Mouse (Mus musculus): ENCODE measurements around the gene Ncor2. TPM values are rescaled to one million over a fixed set of nuclear protein-coding genes. Genes with fewer than 3 reads are reported as not detected.

The Ncor2 gene
- polyA plus RNA-seq, 1 experiment from 2014 or later = 17.8 TPM

DNA sequence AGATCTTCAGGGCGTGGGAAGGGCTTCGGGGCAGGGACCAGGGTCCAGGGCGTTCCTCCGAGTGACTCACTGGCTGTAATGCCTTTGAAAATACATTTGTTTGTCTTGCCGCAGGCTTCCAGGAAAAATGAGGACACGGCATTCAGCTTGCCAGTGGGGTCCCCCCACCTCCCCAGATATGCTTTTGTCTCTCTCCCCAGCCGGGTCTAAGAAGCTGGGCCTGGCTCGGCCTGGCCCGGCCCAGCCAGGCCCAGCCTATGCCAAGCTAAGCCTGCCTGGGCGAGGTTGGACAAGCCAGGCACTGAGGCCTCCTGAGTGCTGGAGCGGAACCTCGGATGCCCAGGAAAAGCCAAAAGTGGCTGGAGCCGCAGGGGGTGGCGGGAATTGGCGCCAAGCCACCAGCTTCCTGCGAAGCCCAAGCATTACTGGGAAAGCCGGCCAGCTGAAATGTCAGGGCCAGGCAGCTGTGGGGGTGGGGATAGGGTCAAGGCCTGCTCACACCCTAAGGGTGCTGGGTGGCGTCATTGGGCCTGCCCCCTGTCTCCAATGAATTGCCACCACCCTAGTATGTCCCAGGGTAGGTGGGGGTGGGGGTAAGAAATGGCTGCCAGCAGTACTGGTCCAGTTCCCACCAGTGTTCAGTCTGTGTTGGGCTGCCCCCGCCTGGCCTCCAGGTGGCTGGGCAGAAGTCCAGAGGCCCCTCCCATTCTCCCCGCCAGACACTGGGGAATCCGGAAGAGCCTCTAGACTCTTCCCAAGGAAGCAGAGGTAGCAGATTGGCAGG lies 97.5 kb downstream of the Ncor2 start:
- Histone ChIP-seq H3K4me3 (no peak overlapping the region), H3K9me3 (no peaks in the 10 kb centered on the region), H3K27me3 (ENCODE audit: poor library complexity, severe bottlenecking) (no peaks in the 10 kb centered on the region), H3K36me3 (replicated peaks) (peaks cover 100% of the 10 kb centered on the region), H3K27ac (peak overlapping the region; percentile 71), H3K4me1 (peaks cover 15% of the 10 kb centered on the region)
- 84% methylated on average over 21 of the region's 21 CpGs for WGBS
- no peak for DNase-seq (ENCODE audit: extremely low spot score, low spot score)

GRCm38 (mm10) chr5:125080787-125081317 lies 98.2 kb downstream of the Ncor2 start:
- Histone ChIP-seq H3K27ac (peak overlapping the region; percentile 71), H3K27me3 (ENCODE audit: poor library complexity, severe bottlenecking) (no peaks in the 10 kb centered on the region), H3K4me1 (peaks cover 15% of the 10 kb centered on the region), H3K4me3 (no peak overlapping the region), H3K9me3 (no peaks in the 10 kb centered on the region), H3K36me3 (replicated peaks) (peaks cover 100% of the 10 kb centered on the region)
- no peak for DNase-seq (ENCODE audit: extremely low spot score, low spot score)
- 95% methylated on average over 10 of the region's 10 CpGs for WGBS

DNA sequence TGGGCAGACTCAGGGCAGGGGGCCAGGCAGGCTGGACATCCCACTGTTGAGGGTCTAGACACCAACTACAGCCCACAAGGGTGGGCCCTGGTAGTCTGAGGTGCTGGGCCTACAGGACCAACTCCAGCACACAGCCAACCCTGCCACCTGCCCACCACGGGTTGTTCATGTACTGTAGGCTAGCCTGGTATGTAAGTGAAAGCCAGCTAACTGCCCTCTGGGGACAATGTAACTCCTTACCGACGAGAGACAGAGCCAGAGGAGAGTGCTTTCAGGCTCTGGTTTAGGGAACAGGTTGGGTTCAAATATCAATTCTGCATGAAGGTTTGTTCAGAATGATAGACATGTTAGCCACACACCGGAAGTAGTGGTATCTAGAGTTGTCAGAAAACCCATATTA lies 98.7 kb downstream of the Ncor2 start:
- H3K4me3 ChIP-seq = no peak overlapping the region
- peaks cover 100% of the 10 kb centered on the region for H3K36me3 ChIP-seq (replicated peaks)
- H3K4me1 ChIP-seq = peaks cover 15% of the 10 kb centered on the region
- H3K27me3 ChIP-seq (ENCODE audit: poor library complexity, severe bottlenecking) = no peaks in the 10 kb centered on the region
- no peak overlapping the region for H3K27ac ChIP-seq
- no peak for DNase-seq (ENCODE audit: extremely low spot score, low spot score)
- 92% methylated on average over 4 of the region's 4 CpGs for WGBS
- no peaks in the 10 kb centered on the region for H3K9me3 ChIP-seq

DNA sequence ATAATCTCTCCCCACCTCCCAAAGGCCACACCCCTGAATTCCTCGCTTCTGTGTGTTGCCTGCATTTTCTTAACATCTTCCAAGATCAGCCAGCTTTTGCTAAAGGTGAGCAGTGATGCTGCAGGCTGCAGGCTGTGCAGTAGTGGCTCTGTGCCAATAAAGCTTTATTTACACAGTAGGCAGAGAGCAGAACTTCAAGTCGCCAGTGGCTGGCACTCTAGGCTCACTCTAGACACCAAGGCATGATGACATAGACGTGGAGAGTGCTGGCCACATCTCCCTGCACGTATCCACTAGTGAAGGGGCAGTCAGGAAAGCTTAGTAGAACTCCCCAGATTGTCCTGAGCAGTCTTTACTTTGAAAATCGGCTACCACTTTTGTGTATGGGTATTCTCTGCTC lies 100.8 kb downstream of the Ncor2 start:
- H3K4me1 ChIP-seq = peaks cover 21% of the 10 kb centered on the region
- WGBS = 89% methylated on average over 5 of the region's 5 CpGs
- no peak for DNase-seq (ENCODE audit: extremely low spot score, low spot score)
- H3K9me3 ChIP-seq = no peaks in the 10 kb centered on the region
- no peak overlapping the region for H3K4me3 ChIP-seq
- no peaks in the 10 kb centered on the region for H3K27me3 ChIP-seq (ENCODE audit: poor library complexity, severe bottlenecking)
- peaks cover 100% of the 10 kb centered on the region for H3K36me3 ChIP-seq (replicated peaks)
- H3K27ac ChIP-seq = no peak overlapping the region

DNA sequence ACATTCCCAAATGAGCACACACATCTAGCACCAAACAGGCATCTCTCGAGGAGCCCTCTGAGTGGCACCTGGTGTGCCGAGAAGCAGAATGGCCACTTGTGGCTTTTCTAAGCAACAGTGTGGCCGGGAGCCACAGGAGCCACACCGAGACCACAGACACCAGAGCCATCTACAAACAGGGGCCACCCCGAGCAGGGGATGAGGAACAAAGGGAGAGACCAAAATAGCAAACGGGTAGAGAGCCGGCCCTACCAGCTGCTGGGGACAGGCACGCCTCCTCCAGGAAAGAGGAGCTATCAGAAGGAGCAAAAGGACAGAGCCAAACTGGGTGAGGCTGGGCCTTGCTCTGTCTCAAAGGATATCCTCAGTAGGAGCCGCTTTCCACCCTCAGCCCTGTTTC lies 102.8 kb downstream of the Ncor2 start:
- no peak for DNase-seq (ENCODE audit: extremely low spot score, low spot score)
- H3K9me3 ChIP-seq = no peaks in the 10 kb centered on the region
- no peaks in the 10 kb centered on the region for H3K27me3 ChIP-seq (ENCODE audit: poor library complexity, severe bottlenecking)
- no peak overlapping the region for H3K4me3 ChIP-seq
- 82% methylated on average over 9 of the region's 9 CpGs for WGBS
- H3K4me1 ChIP-seq = peaks cover 12% of the 10 kb centered on the region; the same call in 1 of the 2 replicates
- peaks cover 95% of the 10 kb centered on the region for H3K36me3 ChIP-seq (replicated peaks)
- H3K27ac ChIP-seq = 0 out of 2 replicates have a peak overlapping the region, but pooled peaks have one; percentile 31

DNA sequence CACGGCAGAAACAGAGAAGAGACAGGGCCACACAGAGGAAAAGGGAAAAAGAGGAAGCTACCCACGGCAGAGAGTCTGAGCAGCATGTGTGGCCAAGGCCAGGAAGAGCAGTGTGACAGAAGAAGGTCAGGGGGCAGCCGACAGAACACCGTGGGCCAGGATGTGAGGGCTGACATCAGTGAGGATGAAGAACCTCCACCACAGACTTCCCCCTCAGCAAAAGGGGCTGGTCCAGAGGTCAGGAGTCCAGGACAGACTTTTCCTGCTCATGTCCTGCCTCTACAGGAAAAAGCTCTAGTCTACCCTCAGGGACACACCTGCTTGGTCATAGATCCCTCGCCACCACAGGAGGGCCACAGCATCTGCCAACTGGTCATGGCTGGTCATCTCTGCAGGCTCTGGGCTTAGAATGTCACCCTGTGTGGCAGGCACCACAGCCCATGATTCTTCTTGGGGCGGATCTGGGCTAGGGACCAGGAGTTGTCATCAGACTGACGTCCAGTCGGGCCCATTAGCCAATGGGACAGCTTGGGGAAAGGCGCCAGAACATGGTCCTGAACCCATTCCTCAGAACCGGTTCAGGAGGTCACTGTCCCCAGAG lies 104.3 kb downstream of the Ncor2 start:
- Histone ChIP-seq H3K9me3 (no peaks in the 10 kb centered on the region), H3K4me3 (no peak overlapping the region), H3K27me3 (ENCODE audit: poor library complexity, severe bottlenecking) (no peaks in the 10 kb centered on the region), H3K36me3 (replicated peaks) (peaks cover 90% of the 10 kb centered on the region), H3K27ac (peak overlapping the region; percentile 25; the same call in 1 of the 2 replicates), H3K4me1 (peaks cover 12% of the 10 kb centered on the region)
- 83% methylated on average over 10 of the region's 10 CpGs for WGBS
- DNase-seq (ENCODE audit: extremely low spot score, low spot score) = no peak

DNA sequence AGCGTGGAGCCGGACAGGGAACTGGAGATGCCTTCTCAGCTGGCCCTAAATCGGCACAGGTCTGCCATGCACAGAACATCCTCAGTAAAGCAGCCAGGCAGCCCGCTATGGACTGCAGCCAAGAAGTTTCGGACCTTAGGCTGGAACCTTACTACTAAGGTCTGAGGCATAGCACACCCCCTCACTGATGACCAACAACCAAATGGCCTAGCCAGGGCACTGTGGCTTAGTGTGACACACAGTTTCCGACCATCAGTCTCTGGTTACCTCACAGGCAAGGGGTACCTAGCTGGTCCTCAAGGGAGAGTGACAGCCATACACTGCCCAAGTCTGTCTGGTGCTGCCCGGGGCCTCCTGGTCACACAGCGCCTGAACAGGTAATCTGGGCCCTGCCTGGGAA lies 105.1 kb downstream of the Ncor2 start:
- WGBS = 92% methylated on average over 8 of the region's 8 CpGs
- peaks cover 19% of the 10 kb centered on the region for H3K4me1 ChIP-seq
- H3K36me3 ChIP-seq (replicated peaks) = peaks cover 90% of the 10 kb centered on the region
- no peaks in the 10 kb centered on the region for H3K9me3 ChIP-seq
- no peak for DNase-seq (ENCODE audit: extremely low spot score, low spot score)
- 0 out of 2 replicates have a peak overlapping the region, but pooled peaks have one; percentile 9 for H3K27ac ChIP-seq
- H3K4me3 ChIP-seq = no peak overlapping the region
- no peaks in the 10 kb centered on the region for H3K27me3 ChIP-seq (ENCODE audit: poor library complexity, severe bottlenecking)

- 91% methylated on average over 4 of the region's 4 CpGs for WGBS
- Histone ChIP-seq H3K27me3 (ENCODE audit: poor library complexity, severe bottlenecking) (no peaks in the 10 kb centered on the region), H3K9me3 (no peaks in the 10 kb centered on the region), H3K4me3 (no peak overlapping the region), H3K36me3 (replicated peaks) (peaks cover 90% of the 10 kb centered on the region), H3K27ac (0 out of 2 replicates have a peak overlapping the region, but pooled peaks have one; percentile 9), H3K4me1 (peaks cover 21% of the 10 kb centered on the region)
- DNase-seq (ENCODE audit: extremely low spot score, low spot score) = no peak
These were observed 105.7 kb downstream of the Ncor2 start for GRCm38 (mm10) chr5:125073335-125073734.

DNA sequence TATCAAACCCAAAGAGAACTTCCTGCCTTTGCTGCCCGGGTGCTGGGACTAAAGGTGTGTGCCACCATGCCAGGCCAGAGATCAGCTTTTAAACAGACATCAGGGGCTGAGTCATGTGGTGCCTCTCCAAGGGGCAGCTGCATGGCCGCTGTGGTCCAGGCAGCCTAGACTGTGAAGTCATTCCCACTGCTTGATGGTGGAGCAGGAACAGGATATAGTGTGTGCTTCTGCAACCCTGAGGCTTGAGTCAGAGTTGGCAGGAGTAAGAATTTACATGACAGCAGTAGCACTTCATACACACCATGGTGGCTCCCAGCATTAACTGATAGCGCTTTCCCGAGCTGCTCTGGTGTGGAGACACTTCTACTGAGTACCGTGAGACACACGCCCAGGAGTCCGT lies 106.6 kb downstream of the Ncor2 start:
- no peak overlapping the region for H3K4me3 ChIP-seq
- DNase-seq (ENCODE audit: extremely low spot score, low spot score) = no peak
- no peaks in the 10 kb centered on the region for H3K27me3 ChIP-seq (ENCODE audit: poor library complexity, severe bottlenecking)
- peaks cover 21% of the 10 kb centered on the region for H3K4me1 ChIP-seq
- no peaks in the 10 kb centered on the region for H3K9me3 ChIP-seq
- H3K27ac ChIP-seq = no peak overlapping the region
- WGBS = 93% methylated on average over 7 of the region's 7 CpGs
- H3K36me3 ChIP-seq (replicated peaks) = peaks cover 90% of the 10 kb centered on the region

- no peak for DNase-seq (ENCODE audit: extremely low spot score, low spot score)
- no peaks in the 10 kb centered on the region for H3K27me3 ChIP-seq (ENCODE audit: poor library complexity, severe bottlenecking)
- H3K27ac ChIP-seq = no peak overlapping the region
- H3K4me3 ChIP-seq = no peak overlapping the region
- peaks cover 90% of the 10 kb centered on the region for H3K36me3 ChIP-seq (replicated peaks)
- H3K9me3 ChIP-seq = no peaks in the 10 kb centered on the region
- peaks cover 21% of the 10 kb centered on the region for H3K4me1 ChIP-seq
- WGBS = 84% methylated on average over 4 of the region's 4 CpGs
These were observed 107.1 kb downstream of the Ncor2 start for GRCm38 (mm10) chr5:125071919-125072318.

- Histone ChIP-seq H3K36me3 (replicated peaks) (peaks cover 90% of the 10 kb centered on the region), H3K4me1 (peaks cover 21% of the 10 kb centered on the region), H3K9me3 (no peaks in the 10 kb centered on the region), H3K27ac (no peak overlapping the region), H3K4me3 (no peak overlapping the region), H3K27me3 (ENCODE audit: poor library complexity, severe bottlenecking) (no peaks in the 10 kb centered on the region)
- no peak for DNase-seq (ENCODE audit: extremely low spot score, low spot score)
- 87% methylated on average over 2 of the region's 2 CpGs for WGBS
These were observed 108.6 kb downstream of the Ncor2 start for GRCm38 (mm10) chr5:125070399-125070798.

DNA sequence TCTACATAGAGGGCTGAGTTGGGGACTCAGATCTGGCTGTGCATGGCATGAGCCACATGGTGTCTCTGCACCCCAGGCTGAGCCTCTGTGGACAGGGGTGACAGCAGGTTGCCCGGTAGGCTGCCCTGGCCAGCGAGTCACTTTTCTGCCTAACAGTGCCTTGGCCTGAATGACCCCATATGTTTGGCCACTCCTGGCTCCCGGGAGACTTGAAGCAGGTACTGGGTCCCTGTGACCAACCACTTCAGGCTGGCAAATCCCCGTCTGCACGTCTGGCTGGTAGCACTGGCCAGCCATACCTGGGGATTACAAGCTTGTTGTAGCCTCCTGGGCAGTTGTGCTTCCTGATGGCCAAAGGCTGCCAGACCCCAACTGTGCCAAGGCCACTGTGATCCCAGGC lies 109.1 kb downstream of the Ncor2 start:
- H3K27me3 ChIP-seq (ENCODE audit: poor library complexity, severe bottlenecking) = no peaks in the 10 kb centered on the region
- peaks cover 90% of the 10 kb centered on the region for H3K36me3 ChIP-seq (replicated peaks)
- DNase-seq (ENCODE audit: extremely low spot score, low spot score) = no peak
- no peaks in the 10 kb centered on the region for H3K9me3 ChIP-seq
- 90% methylated on average over 5 of the region's 5 CpGs for WGBS
- H3K4me3 ChIP-seq = no peak overlapping the region
- no peak overlapping the region for H3K27ac ChIP-seq
- H3K4me1 ChIP-seq = peaks cover 18% of the 10 kb centered on the region

GRCm38 (mm10) chr5:125069426-125069825 lies 109.6 kb downstream of the Ncor2 start:
- no peak for DNase-seq (ENCODE audit: extremely low spot score, low spot score)
- Histone ChIP-seq H3K4me3 (no peak overlapping the region), H3K27me3 (ENCODE audit: poor library complexity, severe bottlenecking) (no peaks in the 10 kb centered on the region), H3K27ac (0 out of 2 replicates have a peak overlapping the region, but pooled peaks have one; percentile 69), H3K36me3 (replicated peaks) (peaks cover 90% of the 10 kb centered on the region), H3K9me3 (no peaks in the 10 kb centered on the region), H3K4me1 (peaks cover 14% of the 10 kb centered on the region)
- 71% methylated on average over 5 of the region's 5 CpGs for whole genome bisulfite sequencing
